Mouse (Mus musculus) heart, embryonic 13.5 days (tissue): ENCODE data around the gene Atxn1. TPM values are rescaled to one million over a fixed set of nuclear protein-coding genes. Genes with fewer than 3 reads are reported as not detected.

ENCODE experiments used
- ATAC-seq: fragments of 200-750 bp; cut with Nextera tagmentation; 2 replicates; pipeline ENCODE4 v1.8.0; 2017; ENCODE audit warnings: moderate TSS enrichment; ENCODE audit not compliant: insufficient number of reproducible peaks, low FRiP score, low TSS enrichment; ENCODE audit errors: extremely low read depth
- H3K27ac ChIP-seq: fragments of 300-500 bp; sonication (generic); replicated peaks from 2 replicates; pipeline ENCODE4 v1.5.1; 2015; ENCODE audit warnings: moderate library complexity, mild to moderate bottlenecking, inconsistent platforms
- H3K27me3 ChIP-seq: fragments of 300-500 bp; sonication (generic); replicated peaks from 2 replicates; pipeline ENCODE4 v1.6.1; 2015; ENCODE audit warnings: mild to moderate bottlenecking, inconsistent platforms
- H3K36me3 ChIP-seq: fragments of 300-500 bp; sonication (generic); 2 replicates; pipeline ENCODE4 v1.6.1; 2015; ENCODE audit warnings: mild to moderate bottlenecking, inconsistent platforms
- H3K4me1 ChIP-seq: fragments of 300-500 bp; sonication (generic); 2 replicates; pipeline ENCODE4 v1.6.1; 2015; ENCODE audit warnings: inconsistent platforms
- H3K4me2 ChIP-seq: fragments of 300-500 bp; sonication (generic); 2 replicates; pipeline ENCODE4 v1.6.1; 2015; ENCODE audit warnings: inconsistent platforms, mild to moderate bottlenecking, moderate library complexity
- H3K4me3 ChIP-seq: fragments of 300-500 bp; sonication (generic); 2 replicates; pipeline ENCODE4 v1.5.1; 2015; ENCODE audit warnings: moderate library complexity, mild to moderate bottlenecking, inconsistent platforms
- H3K9ac ChIP-seq: fragments of 300-500 bp; sonication (generic); 2 replicates; pipeline ENCODE4 v1.6.1; 2015; ENCODE audit warnings: inconsistent platforms, mild to moderate bottlenecking, moderate library complexity
- H3K9me3 ChIP-seq: fragments of 300-500 bp; sonication (generic); 2 replicates; pipeline ENCODE4 v1.6.1; 2016; ENCODE audit warnings: inconsistent platforms
- WGBS: fragments of 180-500 bp; shearing (Covaris S2); methylation state at CpG from one replicate; pipeline ENCODE4 v1.1.7; 2015; ENCODE audit warnings: mixed read lengths; 5-methylcytosine and 5-hydroxymethylcytosine counted together
- polyA plus RNA-seq: library from polyadenylated mRNA; unstranded; fragments of >200 nt; fragmentation: Nextera tagmentation; extraction: Ambion mirVana; gene quantifications from 2 replicates; pipeline ENCODE4 v1.2.1, GENCODE M21; 2015

Atxn1 gene
- 5.8 and 7.2 TPM in 2 replicates for polyA plus RNA-seq

- Histone ChIP-seq H3K4me1 (peaks cover 43% of the 10 kb centered on the region), H3K9ac (peak within 1 kb of the TSS; percentile 98), H3K27me3 (no peaks in the 10 kb centered on the region), H3K4me2 (peak within 1 kb of the TSS; percentile 98), H3K4me3 (peak within 1 kb of the TSS; percentile 97), H3K27ac (peak within 1 kb of the TSS; percentile 97), H3K9me3 (no peaks in the 10 kb centered on the region), H3K36me3 (no peaks in the 10 kb centered on the region)
- under 1% methylated on average over 44 of the region's 53 CpGs for WGBS
- peak; percentile 71 for ATAC-seq
Observed at GRCm38 (mm10) chr13:45964853-45965593, at the start of gene Atxn1. Atxn1 (minus strand) TSS chr13:45965008.

DNA sequence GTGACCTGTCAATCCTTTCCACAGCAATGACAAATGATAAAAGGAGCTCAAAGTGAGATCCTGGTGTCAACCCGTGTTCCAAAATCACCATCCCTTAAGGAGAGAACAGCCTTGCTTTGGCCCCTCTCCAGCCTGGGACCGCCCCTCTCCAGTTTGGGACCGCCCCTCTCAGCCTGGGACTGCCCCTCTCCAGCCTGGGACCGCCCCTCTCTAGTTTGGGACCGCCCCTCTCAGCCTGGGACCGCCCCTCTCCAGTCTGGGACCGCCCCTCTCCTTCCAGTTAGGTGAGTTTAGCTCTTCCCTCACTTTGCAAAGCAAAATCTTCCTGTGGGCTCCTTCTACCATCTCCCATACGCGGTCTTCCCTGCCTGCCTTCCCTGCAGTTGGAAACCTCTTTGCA, 46.4 kb upstream of the Atxn1 start:
- no peaks in the 10 kb centered on the region for H3K9me3 ChIP-seq
- no peak for ATAC-seq
- no peaks in the 10 kb centered on the region for H3K36me3 ChIP-seq
- H3K4me2 ChIP-seq: no peak overlapping the region
- no peak overlapping the region for H3K27ac ChIP-seq
- no peak overlapping the region for H3K4me3 ChIP-seq
- H3K4me1 ChIP-seq: peaks cover 21% of the 10 kb centered on the region
- 13% methylated on average over 9 of the region's 9 CpGs for WGBS
- no peak overlapping the region for H3K9ac ChIP-seq
- peaks cover 21% of the 10 kb centered on the region; the same call in 1 of the 2 replicates for H3K27me3 ChIP-seq

- Histone ChIP-seq H3K4me2 (no peak overlapping the region), H3K27ac (no peak overlapping the region), H3K27me3 (peaks cover 21% of the 10 kb centered on the region; the same call in 1 of the 2 replicates), H3K4me3 (no peak overlapping the region), H3K9ac (no peak overlapping the region), H3K36me3 (no peaks in the 10 kb centered on the region), H3K4me1 (peaks cover 31% of the 10 kb centered on the region), H3K9me3 (no peaks in the 10 kb centered on the region)
- 76% methylated on average over 12 of the region's 12 CpGs for WGBS
- ATAC-seq: no peak
Observed at GRCm38 (mm10) chr13:46010075-46010474, 45.3 kb upstream of the Atxn1 start.

DNA sequence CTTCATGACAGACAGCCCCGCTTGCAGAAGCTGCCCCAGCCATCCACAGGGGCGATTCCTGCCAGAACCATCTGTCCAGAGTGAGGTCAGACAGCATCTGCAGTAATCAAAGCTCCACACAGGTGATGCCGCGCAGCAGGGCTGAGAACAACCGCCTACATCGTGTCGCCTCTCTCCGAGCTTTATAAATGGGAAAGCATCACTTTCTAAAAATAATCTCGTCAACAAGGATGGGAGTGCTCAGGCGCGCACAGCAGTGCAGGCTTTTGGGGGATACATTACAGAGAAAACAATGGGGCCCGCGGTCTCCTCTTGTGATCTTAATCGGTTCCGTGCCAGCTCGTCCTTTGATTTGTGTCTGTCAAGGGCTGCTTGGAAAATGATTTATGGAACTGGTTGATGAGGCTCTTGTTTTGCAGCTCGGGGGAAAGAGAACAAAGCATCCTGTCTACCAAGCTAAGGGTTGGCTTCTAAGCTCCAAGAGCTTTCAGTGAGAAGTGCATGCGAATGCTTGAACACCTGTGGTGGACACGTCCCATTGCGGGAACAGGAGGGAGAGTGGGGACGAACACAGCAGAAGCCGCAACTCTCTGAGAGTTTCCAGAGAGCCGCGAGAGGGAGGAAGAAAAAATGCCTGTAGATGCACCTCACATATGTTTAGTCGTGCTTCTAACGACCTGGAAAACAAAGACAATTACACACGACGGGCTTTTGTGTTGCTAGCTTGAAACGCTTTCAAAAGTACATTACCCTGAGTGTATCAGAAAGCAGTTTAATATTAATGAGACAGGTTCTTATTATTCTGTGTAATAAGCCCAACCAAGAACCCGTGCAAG, 44.2 kb upstream of the Atxn1 start:
- no peaks in the 10 kb centered on the region for H3K36me3 ChIP-seq
- H3K4me1 ChIP-seq: peaks cover 31% of the 10 kb centered on the region
- peak overlapping the region; percentile 65 for H3K4me2 ChIP-seq
- peak overlapping the region; percentile 34 for H3K4me3 ChIP-seq
- no peaks in the 10 kb centered on the region for H3K9me3 ChIP-seq
- peaks cover 21% of the 10 kb centered on the region; the same call in 1 of the 2 replicates for H3K27me3 ChIP-seq
- peak overlapping the region; percentile 64 for H3K9ac ChIP-seq
- ATAC-seq: no peak; the same call in 1 of the 2 replicates
- no peak overlapping the region for H3K27ac ChIP-seq
- 16% methylated on average over 30 of the region's 30 CpGs for WGBS

GRCm38 (mm10) chr13:46006211-46007102, 41.6 kb upstream of the Atxn1 start:
- H3K27ac ChIP-seq: peak overlapping the region; percentile 64
- peaks cover 37% of the 10 kb centered on the region for H3K4me1 ChIP-seq
- peaks cover 21% of the 10 kb centered on the region; the same call in 1 of the 2 replicates for H3K27me3 ChIP-seq
- peak overlapping the region; percentile 10; the same call in 1 of the 2 replicates for H3K4me3 ChIP-seq
- peak; percentile 59; the same call in 1 of the 2 replicates for ATAC-seq
- H3K4me2 ChIP-seq: peak overlapping the region; percentile 52
- no peaks in the 10 kb centered on the region for H3K9me3 ChIP-seq
- no peaks in the 10 kb centered on the region for H3K36me3 ChIP-seq
- H3K9ac ChIP-seq: peak overlapping the region; percentile 45; the same call in 1 of the 2 replicates
- 13% methylated on average over 4 of the region's 4 CpGs for WGBS

DNA sequence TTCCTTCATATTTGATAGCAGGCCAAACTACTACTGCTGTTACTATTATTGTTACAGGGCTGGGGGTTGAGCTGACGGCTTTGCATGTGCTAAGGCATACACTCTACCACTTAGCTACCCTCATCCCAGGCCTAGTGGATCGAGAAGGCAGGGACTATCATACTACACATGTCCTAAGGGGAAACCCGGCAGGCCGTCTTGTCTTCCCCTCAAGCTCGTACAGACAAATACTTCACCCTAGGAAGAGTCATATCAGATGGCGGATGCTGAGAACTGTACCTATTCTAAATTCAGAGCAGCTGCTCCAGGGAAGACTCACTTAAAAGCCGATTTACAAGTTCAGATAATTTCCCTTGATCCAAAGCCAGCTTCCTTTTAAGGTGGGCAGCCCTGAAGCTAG, 40.8 kb upstream of the Atxn1 start:
- Histone ChIP-seq H3K4me3 (no peak overlapping the region), H3K4me2 (peak overlapping the region; percentile 52), H3K4me1 (peaks cover 37% of the 10 kb centered on the region), H3K36me3 (no peaks in the 10 kb centered on the region), H3K27ac (peak overlapping the region; percentile 64), H3K9me3 (no peaks in the 10 kb centered on the region), H3K9ac (peak overlapping the region; percentile 45; the same call in 1 of the 2 replicates), H3K27me3 (peaks cover 16% of the 10 kb centered on the region; the same call in 1 of the 2 replicates)
- WGBS: 40% methylated on average over 7 of the region's 7 CpGs
- no peak for ATAC-seq

GRCm38 (mm10) chr13:46001356-46001755, 36.5 kb upstream of the Atxn1 start:
- 78% methylated on average over 5 of the region's 5 CpGs for WGBS
- ATAC-seq: no peak
- Histone ChIP-seq H3K27me3 (no peaks in the 10 kb centered on the region), H3K9me3 (no peaks in the 10 kb centered on the region), H3K4me3 (no peak overlapping the region), H3K27ac (no peak overlapping the region), H3K9ac (no peak overlapping the region), H3K4me2 (no peak overlapping the region), H3K36me3 (no peaks in the 10 kb centered on the region), H3K4me1 (peaks cover 18% of the 10 kb centered on the region)

DNA sequence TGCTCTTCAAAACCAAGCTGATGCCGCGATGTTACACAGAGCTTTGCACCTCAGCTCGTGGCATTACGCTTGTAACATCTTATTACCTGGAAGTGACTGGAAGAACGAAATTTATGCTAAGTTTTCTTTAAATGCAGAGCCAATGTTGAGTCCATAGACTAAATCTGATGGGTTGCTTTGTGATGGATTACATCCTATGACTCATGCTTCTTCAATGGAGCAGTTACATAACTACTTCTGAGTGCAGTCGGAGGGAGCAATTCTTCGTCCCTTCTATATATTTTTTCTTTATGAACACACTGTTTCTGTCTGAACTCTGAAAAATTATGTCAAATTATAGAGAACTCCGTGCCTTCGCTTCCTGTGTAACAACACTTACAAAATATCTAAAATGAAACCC, 28.1 kb upstream of the Atxn1 start:
- Histone ChIP-seq H3K27me3 (no peaks in the 10 kb centered on the region), H3K4me1 (peaks cover 7% of the 10 kb centered on the region), H3K4me3 (no peak overlapping the region), H3K4me2 (no peak overlapping the region), H3K27ac (no peak overlapping the region), H3K9me3 (no peaks in the 10 kb centered on the region), H3K9ac (no peak overlapping the region), H3K36me3 (no peaks in the 10 kb centered on the region)
- ATAC-seq: no peak
- WGBS: 74% methylated on average over 9 of the region's 9 CpGs

- no peaks in the 10 kb centered on the region for H3K27me3 ChIP-seq
- no peak overlapping the region for H3K9ac ChIP-seq
- H3K4me3 ChIP-seq: no peak overlapping the region
- H3K27ac ChIP-seq: no peak overlapping the region
- no peak for ATAC-seq
- H3K9me3 ChIP-seq: no peaks in the 10 kb centered on the region
- H3K36me3 ChIP-seq: no peaks in the 10 kb centered on the region
- no peak overlapping the region for H3K4me2 ChIP-seq
- peaks cover 7% of the 10 kb centered on the region for H3K4me1 ChIP-seq
- WGBS: 49% methylated on average over 5 of the region's 5 CpGs
Observed at GRCm38 (mm10) chr13:45990486-45990885, 25.7 kb upstream of the Atxn1 start.

- Histone ChIP-seq H3K36me3 (no peaks in the 10 kb centered on the region), H3K9me3 (no peaks in the 10 kb centered on the region), H3K4me1 (no peaks in the 10 kb centered on the region), H3K9ac (no peak overlapping the region), H3K4me2 (no peak overlapping the region), H3K27ac (no peak overlapping the region), H3K4me3 (no peak overlapping the region), H3K27me3 (no peaks in the 10 kb centered on the region; the same call in 1 of the 2 replicates)
- ATAC-seq: no peak
- WGBS: 66% methylated on average over 5 of the region's 5 CpGs
Observed at GRCm38 (mm10) chr13:45979246-45979645, 14.4 kb upstream of the Atxn1 start.
